Mouse (Mus musculus) intestine, postnatal 0 days (tissue): ENCODE measurements around the gene Pcsk2. TPM values are rescaled to one million over a fixed set of nuclear protein-coding genes. Genes with fewer than 3 reads are reported as not detected.

Source experiments
- ATAC-seq: fragments of 200-750 bp; cut with Nextera tagmentation; 2 replicates; pipeline ENCODE4 v1.8.0; 2017; ENCODE audit warnings: mild to moderate bottlenecking, moderate TSS enrichment, moderate library complexity
- H3K27ac ChIP-seq: fragments of 300-500 bp; sonication (generic); 2 replicates; pipeline ENCODE4 v1.5.1; 2014; ENCODE audit warnings: mild to moderate bottlenecking, low read depth, low read length, moderate library complexity
- H3K27me3 ChIP-seq: fragments of 300-500 bp; sonication (generic); replicated peaks from 2 replicates; pipeline ENCODE4 v1.6.1; 2014; ENCODE audit warnings: low read length, mixed read lengths; ENCODE audit not compliant: control insufficient read depth, insufficient read depth
- H3K36me3 ChIP-seq: fragments of 300-500 bp; sonication (generic); 2 replicates; pipeline ENCODE4 v1.6.1; 2014; ENCODE audit warnings: mild to moderate bottlenecking, moderate library complexity; ENCODE audit not compliant: control insufficient read depth, insufficient read depth
- H3K4me1 ChIP-seq: fragments of 300-500 bp; sonication (generic); replicated peaks from 2 replicates; pipeline ENCODE4 v1.6.1; 2014; ENCODE audit warnings: antibody characterized with exemption, low read length, mixed read lengths; ENCODE audit not compliant: control insufficient read depth, insufficient read depth
- H3K4me2 ChIP-seq: fragments of 300-500 bp; sonication (generic); replicated peaks from 2 replicates; pipeline ENCODE4 v1.6.1; 2014; ENCODE audit warnings: low read depth, mild to moderate bottlenecking, moderate library complexity
- H3K4me3 ChIP-seq: fragments of 300-500 bp; sonication (generic); 2 replicates; pipeline ENCODE4 v1.5.1; 2014; ENCODE audit warnings: low read depth, low read length
- H3K9ac ChIP-seq: fragments of 300-500 bp; sonication (generic); 2 replicates; pipeline ENCODE4 v1.6.1; 2014; ENCODE audit warnings: mild to moderate bottlenecking, low read depth, low read length
- H3K9me3 ChIP-seq: fragments of 300-500 bp; sonication (generic); 2 replicates; pipeline ENCODE4 v1.6.1; 2016; ENCODE audit warnings: mixed run types; ENCODE audit not compliant: control insufficient read depth
- CTCF ChIP-seq: sonication (generic); IDR thresholded peaks from 2 replicates; pipeline ENCODE4 v1.5.1; 2016; ENCODE audit warnings: low read depth, mild to moderate bottlenecking, control low read depth, antibody characterized with exemption, moderate library complexity
- WGBS: fragments of 180-500 bp; shearing (Covaris S2); extraction: QIAGEN DNeasy Blood & Tissue Kit; methylation state at CpG from one replicate; pipeline ENCODE4 v1.1.7; 2014; 5-methylcytosine and 5-hydroxymethylcytosine counted together
- polyA plus RNA-seq: library from polyadenylated mRNA; unstranded; fragments of >200 nt; fragmentation: Nextera tagmentation; extraction: Ambion mirVana; gene quantifications from 2 replicates; pipeline ENCODE4 v1.2.1, GENCODE M21; 2015

The Pcsk2 gene
- polyA plus RNA-seq, 1 experiment from 2014 or later = 0.57 TPM

DNA sequence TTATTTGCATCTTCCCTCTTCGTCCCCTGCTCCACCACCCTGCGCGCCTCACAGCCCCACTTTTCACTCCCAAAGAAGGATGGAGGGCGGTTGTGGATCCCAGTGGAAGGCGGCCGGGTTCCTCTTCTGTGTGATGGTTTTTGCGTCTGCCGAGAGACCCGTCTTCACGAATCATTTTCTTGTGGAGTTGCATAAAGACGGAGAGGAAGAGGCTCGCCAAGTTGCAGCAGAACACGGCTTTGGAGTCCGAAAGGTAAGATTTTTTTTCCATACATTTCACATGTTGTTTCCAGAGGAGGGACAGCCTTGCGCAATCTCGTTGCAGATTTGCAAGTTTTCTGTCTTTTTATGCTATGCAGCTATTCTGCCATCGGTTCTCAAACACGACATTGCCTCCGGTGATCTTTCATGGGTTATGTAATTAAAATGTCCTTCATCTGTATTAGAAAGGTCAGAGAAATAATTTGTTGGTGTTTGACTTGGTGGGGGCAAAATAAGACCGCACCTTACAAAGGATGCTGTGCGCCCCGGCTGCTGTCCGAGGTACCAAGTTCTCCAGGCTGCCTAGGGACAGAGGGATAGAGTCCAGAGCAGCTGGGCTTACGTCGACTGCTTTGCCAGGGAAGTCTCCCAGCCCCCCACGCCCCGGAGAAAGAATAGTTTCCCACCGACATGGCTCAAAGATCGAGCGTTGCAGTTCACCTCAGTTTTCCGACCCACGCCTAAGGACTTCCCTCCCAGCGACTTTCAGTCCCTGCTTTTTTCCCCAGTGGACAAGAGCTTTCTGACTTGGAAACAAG lies 656 bp downstream of the Pcsk2 start:
- H3K9ac ChIP-seq = no peak overlapping the region
- TF ChIP-seq CTCF = no peak
- no peak for ATAC-seq

DNA sequence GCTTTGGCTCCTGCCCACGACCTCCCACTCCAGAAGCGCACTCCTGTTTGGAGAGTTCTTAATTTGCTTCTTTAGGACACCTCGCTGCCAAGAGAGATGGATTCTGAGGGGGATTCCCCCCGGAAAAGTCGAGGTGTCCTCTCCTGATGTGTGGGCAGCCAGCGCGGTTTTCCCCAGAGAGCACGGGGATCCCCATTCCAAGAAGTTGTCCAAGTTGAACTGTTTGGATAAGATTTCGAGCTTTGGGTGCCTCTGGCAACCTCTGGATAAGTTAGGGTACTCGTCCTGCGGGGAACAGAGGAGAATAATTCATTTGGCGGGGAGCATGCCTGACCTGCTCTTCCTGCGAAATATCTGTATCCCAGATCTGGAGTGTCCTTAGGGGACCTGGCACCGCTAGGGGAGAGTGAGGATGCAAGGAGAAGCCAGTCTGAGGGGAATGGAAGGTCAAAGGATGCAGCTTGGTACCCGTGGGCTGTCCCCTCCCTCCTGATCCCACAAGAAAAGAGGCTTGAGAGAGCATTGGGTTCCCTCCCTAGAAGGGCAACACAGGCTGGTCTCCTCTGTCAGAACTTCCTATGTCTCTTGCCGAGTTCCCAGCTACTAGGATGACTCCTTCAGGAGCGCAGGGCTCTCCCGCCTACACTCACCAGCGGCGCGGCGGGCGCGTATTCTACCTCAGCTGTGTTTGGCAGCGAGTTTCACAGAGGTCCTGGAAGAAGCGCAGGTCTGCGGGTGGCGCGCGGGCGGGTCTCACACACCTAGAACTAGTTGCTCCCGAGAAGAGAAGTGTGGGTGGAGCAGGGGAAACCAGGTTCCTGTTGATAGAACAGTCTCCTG lies 1.5 kb downstream of the Pcsk2 start:
- Histone ChIP-seq H3K36me3 (no peaks in the 10 kb centered on the region), H3K4me3 (no peak overlapping the region), H3K9ac (no peak overlapping the region), H3K4me1 (no peaks in the 10 kb centered on the region), H3K4me2 (no peak overlapping the region), H3K9me3 (no peaks in the 10 kb centered on the region), H3K27ac (no peak overlapping the region), H3K27me3 (peaks cover 21% of the 10 kb centered on the region)
- TF ChIP-seq CTCF = no peak
- 4% methylated on average over 32 of the region's 32 CpGs for WGBS
- no peak for ATAC-seq

More for the DNA sequence above, 656 bp downstream of the Pcsk2 start:
- H3K4me3 ChIP-seq = peak overlapping the region; percentile 46
- H3K36me3 ChIP-seq = no peaks in the 10 kb centered on the region
- 3% methylated on average over 33 of the region's 33 CpGs for WGBS
- H3K27ac ChIP-seq = no peak overlapping the region
- no peaks in the 10 kb centered on the region for H3K9me3 ChIP-seq
- H3K4me2 ChIP-seq = peak overlapping the region; percentile 76
- H3K27me3 ChIP-seq = peaks cover 21% of the 10 kb centered on the region
- H3K4me1 ChIP-seq = no peaks in the 10 kb centered on the region

DNA sequence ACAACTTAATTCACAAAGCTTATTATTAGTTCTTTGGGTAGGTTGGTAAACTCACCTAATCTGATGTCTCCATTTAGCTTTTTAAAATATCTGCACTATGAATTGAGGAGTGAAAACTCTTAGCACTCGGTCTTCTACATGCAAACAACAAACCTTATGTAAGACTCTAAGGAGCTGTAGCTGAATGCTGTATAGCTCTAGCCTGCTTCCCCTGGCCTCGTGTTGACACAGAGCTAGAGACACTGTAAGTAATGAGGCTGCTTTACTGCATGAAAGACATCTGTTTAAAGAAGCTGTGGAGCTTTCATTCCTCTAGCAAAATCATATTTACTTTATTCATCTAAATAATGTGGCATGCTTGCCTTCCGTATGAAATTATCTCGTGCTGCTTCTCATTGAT lies 14.4 kb downstream of the Pcsk2 start:
- TF ChIP-seq CTCF = no peak
- ATAC-seq = no peak
- Histone ChIP-seq H3K36me3 (no peaks in the 10 kb centered on the region), H3K4me2 (no peak overlapping the region), H3K9ac (no peak overlapping the region), H3K27ac (no peak overlapping the region), H3K4me1 (no peaks in the 10 kb centered on the region), H3K27me3 (no peaks in the 10 kb centered on the region), H3K4me3 (no peak overlapping the region), H3K9me3 (no peaks in the 10 kb centered on the region)
- 61% methylated on average over 4 of the region's 4 CpGs for WGBS

DNA sequence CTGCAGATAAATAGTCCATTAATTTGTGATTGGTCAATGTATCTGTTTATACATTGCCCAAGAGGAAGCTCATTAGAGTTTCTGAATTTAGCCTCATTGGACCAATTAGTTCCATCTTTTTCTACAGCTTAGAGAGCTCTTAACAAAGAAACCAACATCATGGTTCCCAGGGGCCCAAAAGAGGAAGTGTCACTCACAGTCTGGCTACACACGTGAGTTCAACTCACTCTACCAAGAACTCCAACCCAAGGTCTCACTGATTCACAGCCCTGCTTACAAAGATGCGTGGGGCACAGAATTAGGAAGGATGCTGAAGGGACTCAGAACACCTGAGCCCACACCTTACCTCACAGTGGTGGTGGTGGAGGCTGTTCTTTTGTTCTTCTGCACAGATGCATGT lies 19.1 kb downstream of the Pcsk2 start:
- 76% methylated on average over 2 of the region's 2 CpGs for WGBS
- TF ChIP-seq CTCF = no peak
- ATAC-seq = no peak
- H3K27me3 ChIP-seq = no peaks in the 10 kb centered on the region
- H3K27ac ChIP-seq = no peak overlapping the region
- no peak overlapping the region for H3K4me2 ChIP-seq
- no peak overlapping the region for H3K9ac ChIP-seq
- H3K4me3 ChIP-seq = no peak overlapping the region
- no peaks in the 10 kb centered on the region for H3K4me1 ChIP-seq
- no peaks in the 10 kb centered on the region for H3K36me3 ChIP-seq
- no peaks in the 10 kb centered on the region for H3K9me3 ChIP-seq

DNA sequence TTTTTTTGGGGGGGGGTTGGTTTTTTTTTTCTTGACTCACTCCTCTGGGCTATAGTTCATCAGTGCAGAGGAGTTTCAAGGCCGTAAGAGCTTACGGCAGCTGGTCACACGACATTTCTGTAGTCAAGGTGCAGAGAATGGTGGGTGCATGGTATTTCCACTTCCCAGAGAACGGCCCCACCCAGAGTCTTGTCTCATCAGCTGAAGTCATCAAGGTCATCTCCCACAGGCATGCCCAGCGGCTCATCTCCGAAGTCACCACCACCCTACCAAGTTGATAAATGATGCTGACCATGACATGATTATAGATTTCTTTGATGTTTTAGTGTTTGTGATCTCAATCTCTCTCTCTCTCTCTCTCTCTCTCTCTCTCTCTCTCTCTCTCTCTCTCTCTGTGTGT lies 20.0 kb downstream of the Pcsk2 start:
- no peaks in the 10 kb centered on the region for H3K9me3 ChIP-seq
- no peak overlapping the region for H3K9ac ChIP-seq
- H3K27me3 ChIP-seq = no peaks in the 10 kb centered on the region
- no peaks in the 10 kb centered on the region for H3K36me3 ChIP-seq
- no peak overlapping the region for H3K27ac ChIP-seq
- H3K4me2 ChIP-seq = no peak overlapping the region
- no peak for ATAC-seq
- no peaks in the 10 kb centered on the region for H3K4me1 ChIP-seq
- 89% methylated on average over 6 of the region's 6 CpGs for WGBS
- no peak for TF ChIP-seq CTCF
- H3K4me3 ChIP-seq = no peak overlapping the region

DNA sequence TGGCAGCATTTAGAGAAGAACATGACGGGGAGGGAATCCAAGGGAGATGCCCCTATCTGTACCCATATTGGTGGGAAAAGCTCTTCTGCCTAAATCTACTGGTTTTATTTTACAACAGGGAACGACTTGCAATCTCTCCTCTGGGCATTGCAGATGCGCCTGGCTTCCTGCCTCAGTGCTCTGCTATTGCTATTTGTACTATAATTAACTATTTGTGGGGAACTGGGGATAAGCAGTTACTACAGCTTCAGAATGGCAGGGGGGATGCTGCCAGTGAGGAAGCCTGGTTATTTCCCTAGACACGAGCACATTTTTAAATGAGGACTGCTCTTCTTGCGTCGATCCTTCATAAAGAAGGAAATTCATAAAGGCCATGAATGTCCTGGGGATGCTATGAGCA lies 39.4 kb downstream of the Pcsk2 start:
- Histone ChIP-seq H3K9ac (no peak overlapping the region), H3K27me3 (no peaks in the 10 kb centered on the region), H3K9me3 (no peaks in the 10 kb centered on the region), H3K4me3 (no peak overlapping the region), H3K27ac (no peak overlapping the region), H3K4me2 (no peak overlapping the region), H3K36me3 (no peaks in the 10 kb centered on the region), H3K4me1 (no peaks in the 10 kb centered on the region)
- TF ChIP-seq CTCF = no peak
- 81% methylated on average over 6 of the region's 6 CpGs for WGBS
- no peak for ATAC-seq
